Comparison of ENCODE assay signal across 5 mouse cellular contexts in the genomic region with DNA sequence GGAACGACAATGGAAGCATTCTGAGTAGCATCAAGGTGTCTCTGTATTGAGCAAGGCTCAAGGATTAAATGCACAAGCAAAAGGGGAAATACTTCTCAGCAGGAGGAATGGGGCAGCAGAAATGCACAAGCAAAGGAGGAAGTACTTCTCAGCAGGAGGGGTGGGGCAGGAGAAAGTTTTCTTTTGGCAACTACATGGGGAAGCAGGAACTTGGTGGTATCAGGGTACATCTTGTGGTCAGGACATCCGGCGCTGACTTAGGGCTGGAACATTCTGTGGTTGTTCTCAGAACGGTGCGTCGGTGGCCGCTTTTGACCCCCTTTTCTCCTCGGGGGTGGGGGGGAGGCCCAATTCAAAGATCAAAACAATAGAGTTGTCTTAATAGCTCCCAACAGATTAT.
A peak's percentile ranks its signal among the peaks of the same experiment; 100 is the strongest.
DNase-seq lines count a peak whose midpoint lies in the region.

No protein-coding gene starts in this region.

- DNase-seq in A20 (ENCODE audit: low read depth, low spot score): peak; percentile 70
- DNase-seq in CD4-positive, CD25-positive, alpha-beta regulatory T cell, adult 2 months (ENCODE audit: low read depth, low spot score): peak; percentile 19
- DNase-seq in CD8-positive naive resting alpha-beta T cell, adult 2 months (ENCODE audit: low read depth in 2 of 2, low spot score in 2 of 2): peak; percentile 16 to 23
- peak; percentile 61 for DNase-seq in T-cell, adult 2 months (ENCODE audit: low spot score)
- peak; percentile 14 to 29 for DNase-seq in monocyte, adult 2 months (ENCODE audit: low read depth in 1 of 2, low spot score in 2 of 2)

Comparison
In these comparisons a context has a peak if more than half of its experiments do, and no peak if none do; other contexts are left out.
1. Peak in every context shown above with its lines: DNase-seq.
2. DNase-seq: peak in every context shown above with its lines; median percentile 70 in A20; 61 in T-cell, adult 2 months; 22 in monocyte, adult 2 months; 20 in CD8-positive naive resting alpha-beta T cell, adult 2 months; 19 in CD4-positive, CD25-positive, alpha-beta regulatory T cell, adult 2 months.